Mouse (Mus musculus) kidney, embryonic 14.5 days (tissue): ENCODE data around the gene Nmur1. TPM values are rescaled to one million over a fixed set of nuclear protein-coding genes. Genes with fewer than 3 reads are reported as not detected.
"Not testable (repeated sequence)": the region's sequence is repeated elsewhere in the genome, so short reads cannot be mapped to it uniquely, and the experiment has no call there.

Source experiments
- ATAC-seq: fragments of 200-750 bp; cut with Nextera tagmentation; 2 replicates; pipeline ENCODE4 v1.8.0; 2017; ENCODE audit warnings: moderate number of reproducible peaks, mild to moderate bottlenecking, moderate TSS enrichment, moderate library complexity; ENCODE audit not compliant: low FRiP score, low TSS enrichment
- H3K27ac ChIP-seq: fragments of 300-500 bp; sonication (generic); 2 replicates; pipeline ENCODE4 v1.5.1; 2014; ENCODE audit warnings: low read depth, mild to moderate bottlenecking, low read length, moderate library complexity, mixed read lengths
- H3K27me3 ChIP-seq: fragments of 300-500 bp; sonication (generic); 2 replicates; pipeline ENCODE4 v1.6.1; 2014; ENCODE audit warnings: mild to moderate bottlenecking, low read length; ENCODE audit not compliant: control insufficient read depth, insufficient read depth
- H3K36me3 ChIP-seq: fragments of 300-500 bp; sonication (generic); 2 replicates; pipeline ENCODE4 v1.6.1; 2014; ENCODE audit warnings: low read length, mixed read lengths; ENCODE audit not compliant: control insufficient read depth, insufficient read depth
- H3K4me1 ChIP-seq: fragments of 300-500 bp; sonication (generic); 2 replicates; pipeline ENCODE4 v1.6.1; 2014; ENCODE audit warnings: low read length, mixed read lengths; ENCODE audit not compliant: control insufficient read depth, insufficient read depth
- H3K4me2 ChIP-seq: fragments of 300-500 bp; sonication (generic); replicated peaks from 2 replicates; pipeline ENCODE4 v1.6.1; 2014; ENCODE audit warnings: low read depth, mild to moderate bottlenecking, low read length
- H3K4me3 ChIP-seq: fragments of 300-500 bp; sonication (generic); 2 replicates; pipeline ENCODE4 v1.5.1; 2014; ENCODE audit warnings: mild to moderate bottlenecking, low read length
- H3K9ac ChIP-seq: fragments of 300-500 bp; sonication (generic); 2 replicates; pipeline ENCODE4 v1.6.1; 2014; ENCODE audit warnings: low read depth, mild to moderate bottlenecking, low read length, moderate library complexity
- H3K9me3 ChIP-seq: fragments of 300-500 bp; sonication (generic); 2 replicates; pipeline ENCODE4 v1.6.1; 2016; ENCODE audit warnings: low read length; ENCODE audit not compliant: control insufficient read depth
- WGBS: fragments of 180-500 bp; shearing (Covaris S2); extraction: QIAGEN DNeasy Blood & Tissue Kit; methylation state at CpG from one replicate; pipeline ENCODE4 v1.1.7; 2014; 5-methylcytosine and 5-hydroxymethylcytosine counted together
- polyA plus RNA-seq: library from polyadenylated mRNA; unstranded; fragments of >200 nt; fragmentation: Nextera tagmentation; extraction: Ambion mirVana; gene quantifications from 2 replicates; pipeline ENCODE4 v1.2.1, GENCODE M21; 2014

The Nmur1 gene
- polyA plus RNA-seq: not detected in 2 replicates

DNA sequence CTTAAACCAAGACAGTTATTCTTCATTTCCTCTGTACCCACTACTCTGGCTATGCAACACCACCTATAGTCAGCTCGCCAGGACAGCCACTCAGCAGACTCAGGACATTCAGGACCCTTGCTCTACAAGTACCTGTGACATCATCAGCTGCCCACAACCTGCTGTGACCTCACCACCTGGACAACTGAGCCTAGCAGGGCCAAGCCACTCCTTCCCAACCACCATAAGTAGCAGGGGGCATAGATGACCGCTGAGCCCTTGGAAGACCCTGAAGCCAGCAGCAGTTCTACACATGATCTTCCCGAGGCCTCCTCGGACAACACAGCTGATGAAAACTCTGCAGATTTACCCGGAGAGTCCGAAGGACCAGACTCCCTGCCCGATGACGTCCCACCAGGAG, at the start of gene Nmur1, which contains the start of gene Tex44:
TSS of gene Nmur1 (minus strand) at position 101 of the 400 bp plus-strand sequence.
TSS of gene Tex44 (plus strand) at position 202 of the 400 bp plus-strand sequence.
- Histone ChIP-seq H3K27me3 (no peaks in the 10 kb centered on the region), H3K9ac (no peak within 1 kb of the TSS), H3K27ac (no peak within 1 kb of the TSS), H3K9me3 (no peaks in the 10 kb centered on the region), H3K36me3 (no peaks in the 10 kb centered on the region), H3K4me2 (no peak within 1 kb of the TSS), H3K4me1 (peaks cover 3% of the 10 kb centered on the region; the same call in 1 of the 2 replicates), H3K4me3 (no peak within 1 kb of the TSS)
- ATAC-seq: no peak
- 96% methylated on average over 8 of the region's 8 CpGs for WGBS

- Histone ChIP-seq H3K36me3 (no peaks in the 10 kb centered on the region), H3K4me3 (no peak overlapping the region), H3K4me2 (no peak overlapping the region), H3K9ac (no peak overlapping the region; the same call in 1 of the 2 replicates), H3K4me1 (peaks cover 12% of the 10 kb centered on the region), H3K27me3 (no peaks in the 10 kb centered on the region), H3K9me3 (no peaks in the 10 kb centered on the region), H3K27ac (peak overlapping the region; percentile 95)
- ATAC-seq: no peak
- WGBS: 92% methylated on average over 18 of the region's 18 CpGs
These were observed 47.2 kb upstream of the Nmur1 start for GRCm38 (mm10) chr1:86473109-86473760.

GRCm38 (mm10) chr1:86472197-86472952, 46.3 kb upstream of the Nmur1 start:
- Histone ChIP-seq H3K9me3 (no peaks in the 10 kb centered on the region), H3K27ac (peak overlapping the region; percentile 95), H3K27me3 (no peaks in the 10 kb centered on the region), H3K4me3 (peak overlapping the region; percentile 1; the same call in 1 of the 2 replicates), H3K36me3 (no peaks in the 10 kb centered on the region), H3K4me2 (peak overlapping the region; percentile 34), H3K9ac (peak overlapping the region; percentile 38; the same call in 1 of the 2 replicates), H3K4me1 (peaks cover 12% of the 10 kb centered on the region)
- WGBS: 10% methylated on average over 31 of the region's 31 CpGs
- peak; percentile 76 for ATAC-seq

- Histone ChIP-seq H3K27ac (peak overlapping the region; percentile 95), H3K4me2 (peak overlapping the region; percentile 34; the same call in 1 of the 2 replicates), H3K4me1 (peaks cover 12% of the 10 kb centered on the region)
- ATAC-seq, H3K9ac ChIP-seq, H3K9me3 ChIP-seq, H3K36me3 ChIP-seq, H3K4me3 ChIP-seq, H3K27me3 ChIP-seq: not testable (repeated sequence)
- 71% methylated on average over 11 of the region's 11 CpGs for WGBS
These were observed 45.5 kb upstream of the Nmur1 start for GRCm38 (mm10) chr1:86471504-86471961.

DNA sequence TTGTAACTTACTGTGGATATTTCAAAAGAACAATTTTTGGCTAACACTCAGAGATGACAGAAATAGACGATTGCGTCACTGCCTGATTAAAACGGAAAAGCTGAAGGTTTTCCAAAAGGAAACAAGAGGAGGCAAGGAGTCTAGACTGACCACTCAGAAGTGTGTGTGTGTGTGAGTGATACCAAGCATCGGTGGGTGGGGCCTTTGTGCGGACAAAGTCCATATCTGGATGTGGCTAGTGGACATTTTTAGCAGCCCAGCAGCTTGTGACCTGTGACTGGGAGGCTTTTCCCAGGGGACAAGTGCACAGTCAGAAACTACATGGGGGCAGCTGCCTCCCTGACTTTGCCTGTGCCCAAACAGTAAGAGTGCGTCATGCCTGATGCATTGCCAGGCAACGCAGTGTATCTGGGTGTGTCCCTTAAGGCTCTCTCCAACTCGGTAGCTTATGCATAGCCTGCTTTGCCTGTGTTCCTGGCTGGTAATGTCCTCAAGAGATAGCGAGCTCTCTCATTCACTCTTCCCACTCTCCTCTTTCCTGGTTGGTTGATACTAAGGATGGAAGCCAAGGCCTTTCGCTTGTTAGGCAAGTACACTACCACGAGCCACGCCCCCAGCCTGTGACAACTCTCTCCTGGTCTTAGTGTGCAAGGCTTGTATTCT, 44.6 kb upstream of the Nmur1 start:
- Histone ChIP-seq H3K9ac (peak overlapping the region; percentile 18; the same call in 1 of the 2 replicates), H3K27me3 (no peaks in the 10 kb centered on the region), H3K36me3 (no peaks in the 10 kb centered on the region), H3K4me2 (no peak overlapping the region), H3K4me1 (peaks cover 12% of the 10 kb centered on the region), H3K9me3 (no peaks in the 10 kb centered on the region), H3K27ac (peak overlapping the region; percentile 75), H3K4me3 (no peak overlapping the region)
- peak; percentile 53 for ATAC-seq
- WGBS: 70% methylated on average over 12 of the region's 12 CpGs

GRCm38 (mm10) chr1:86469876-86470275, 43.8 kb upstream of the Nmur1 start:
- Histone ChIP-seq H3K4me2 (no peak overlapping the region), H3K4me1 (peaks cover 17% of the 10 kb centered on the region), H3K9ac (no peak overlapping the region), H3K9me3 (no peaks in the 10 kb centered on the region), H3K27ac (no peak overlapping the region), H3K36me3 (no peaks in the 10 kb centered on the region), H3K27me3 (no peaks in the 10 kb centered on the region), H3K4me3 (no peak overlapping the region)
- no peak for ATAC-seq
- WGBS: 95% methylated on average over 4 of the region's 4 CpGs

GRCm38 (mm10) chr1:86467416-86467815, 41.4 kb upstream of the Nmur1 start:
- Histone ChIP-seq H3K9ac (no peak overlapping the region), H3K4me3 (no peak overlapping the region), H3K4me2 (no peak overlapping the region), H3K36me3 (no peaks in the 10 kb centered on the region), H3K27ac (no peak overlapping the region), H3K9me3 (no peaks in the 10 kb centered on the region), H3K27me3 (no peaks in the 10 kb centered on the region), H3K4me1 (peaks cover 14% of the 10 kb centered on the region)
- ATAC-seq: no peak
- WGBS: 86% methylated on average over 8 of the region's 8 CpGs

- Histone ChIP-seq H3K27ac (peak overlapping the region; percentile 87), H3K4me1 (peaks cover 7% of the 10 kb centered on the region; the same call in 1 of the 2 replicates), H3K4me3 (no peak overlapping the region), H3K9me3 (no peaks in the 10 kb centered on the region), H3K27me3 (no peaks in the 10 kb centered on the region), H3K36me3 (no peaks in the 10 kb centered on the region), H3K4me2 (no peak overlapping the region), H3K9ac (peak overlapping the region; percentile 14; the same call in 1 of the 2 replicates)
- peak; percentile 77 for ATAC-seq
- WGBS: 33% methylated on average over 4 of the region's 4 CpGs
These were observed 38.8 kb upstream of the Nmur1 start for GRCm38 (mm10) chr1:86464875-86465224.
